In the genomic region with DNA sequence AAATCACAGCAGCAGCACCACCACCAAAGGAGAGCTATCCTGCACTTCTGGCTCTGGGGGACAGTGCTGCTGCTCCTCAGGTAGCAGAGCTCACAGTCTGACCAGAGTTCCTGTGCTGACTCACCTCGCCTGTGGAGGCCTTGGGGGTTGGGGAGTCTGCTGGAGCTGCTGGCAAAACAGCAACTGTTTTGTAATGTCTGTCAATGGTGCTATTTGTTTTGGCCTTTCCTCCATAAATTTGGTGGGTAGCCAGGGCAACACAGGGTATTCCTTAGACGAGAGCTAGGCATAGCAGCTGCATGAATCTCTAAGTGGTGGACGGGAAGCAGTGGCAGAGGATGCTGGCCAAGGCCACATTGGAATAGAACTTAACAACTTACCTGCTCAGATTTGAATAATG, we compare ENCODE assay signal across 9 mouse cellular contexts. TPM values are rescaled to one million over a fixed set of nuclear protein-coding genes. Genes with fewer than 3 reads are reported as not detected.
A peak's percentile ranks its signal among the peaks of the same experiment; 100 is the strongest.
DNase-seq lines count a peak whose midpoint lies in the region; ATAC-seq lines count a peak whose summit lies in the region.
"Had no signal": no experiment of that assay in that cellular context is flagged by ENCODE, and none has a peak within 500 bp of the region (broad histone marks: within the 10 kb centered on the region; RNA-seq: fewer than 3 reads in every experiment).

No protein-coding gene starts in this region.

- H3K4me2 ChIP-seq in hindbrain, embryonic 13.5 days: no peak overlapping the region
- H3K4me2 ChIP-seq in hindbrain, embryonic 16.5 days (ENCODE audit: low read length): no peak overlapping the region
- no peak overlapping the region for H3K4me2 ChIP-seq in neural tube, embryonic 13.5 days
- H3K4me2 ChIP-seq: intestine, embryonic 15.5 days had no signal

- H3K4me3 ChIP-seq in hindbrain, embryonic 13.5 days: no peak overlapping the region
- no peak overlapping the region for H3K4me3 ChIP-seq in hindbrain, embryonic 16.5 days (ENCODE audit: low read length)
- no peak overlapping the region for H3K4me3 ChIP-seq in neural tube, embryonic 13.5 days
- H3K4me3 ChIP-seq: intestine, embryonic 15.5 days had no signal

- H3K36me3 ChIP-seq in hindbrain, embryonic 13.5 days: no peaks in the 10 kb centered on the region
- H3K36me3 ChIP-seq in hindbrain, embryonic 16.5 days (ENCODE audit: control insufficient read depth, insufficient read depth, low read length): no peaks in the 10 kb centered on the region
- no peaks in the 10 kb centered on the region for H3K36me3 ChIP-seq in neural tube, embryonic 13.5 days
- H3K36me3 ChIP-seq: intestine, embryonic 15.5 days had no signal

- H3K9me3 ChIP-seq in hindbrain, embryonic 13.5 days: no peaks in the 10 kb centered on the region
- no peaks in the 10 kb centered on the region for H3K9me3 ChIP-seq in hindbrain, embryonic 16.5 days (ENCODE audit: control insufficient read depth, low read length)
- no peaks in the 10 kb centered on the region for H3K9me3 ChIP-seq in neural tube, embryonic 13.5 days
- H3K9me3 ChIP-seq: intestine, embryonic 15.5 days had no signal

- H3K27ac ChIP-seq in hindbrain, embryonic 13.5 days: no peak overlapping the region
- no peak overlapping the region for H3K27ac ChIP-seq in hindbrain, embryonic 16.5 days (ENCODE audit: low read depth, low read length)
- no peak overlapping the region for H3K27ac ChIP-seq in neural tube, embryonic 13.5 days (replicated peaks)
- H3K27ac ChIP-seq: intestine, embryonic 15.5 days had no signal

- H3K4me1 ChIP-seq in hindbrain, embryonic 13.5 days (replicated peaks): peaks cover 6% of the 10 kb centered on the region; the same call in 1 of the 2 replicates
- H3K4me1 ChIP-seq in hindbrain, embryonic 16.5 days (ENCODE audit: control insufficient read depth, insufficient read depth, low read depth, low read length): no peaks in the 10 kb centered on the region; the same call in none of the 2 replicates
- peaks cover 14% of the 10 kb centered on the region; the same call in 1 of the 2 replicates for H3K4me1 ChIP-seq in neural tube, embryonic 13.5 days (replicated peaks)
- H3K4me1 ChIP-seq: intestine, embryonic 15.5 days had no signal

- DNase-seq in neural tube, embryonic 10.5 days (ENCODE audit: extremely low spot score, low spot score): no peak
- peak; percentile 66 for DNase-seq in lung, postnatal 36 days
- no peak for DNase-seq in c-Kit-positive CD71-positive TER-119-positive erythroid progenitor cells, embryonic 14.5 days (ENCODE audit: low spot score)

- peak; percentile 36; the same call in 1 of the 2 replicates for ATAC-seq in hindbrain, embryonic 13.5 days (ENCODE audit: low FRiP score)
- ATAC-seq in hindbrain, embryonic 16.5 days: no peak
- ATAC-seq in neural tube, embryonic 13.5 days (ENCODE audit: low read depth): peak; percentile 61; the same call in 1 of the 2 replicates
- peak; percentile 50 for ATAC-seq in common myeloid progenitor, adult 5-6 weeks (replicated peaks; ENCODE audit: low read depth, poor library complexity, severe bottlenecking)
- ATAC-seq in granulocyte monocyte progenitor cell, adult 5-6 weeks (replicated peaks; ENCODE audit: poor library complexity, severe bottlenecking): no peak
- ATAC-seq: intestine, embryonic 15.5 days had no signal

- no peaks in the 10 kb centered on the region for H3K27me3 ChIP-seq in hindbrain, embryonic 13.5 days
- no peaks in the 10 kb centered on the region for H3K27me3 ChIP-seq in hindbrain, embryonic 16.5 days (replicated peaks; ENCODE audit: control insufficient read depth, insufficient read depth, low read length)
- H3K27me3 ChIP-seq in neural tube, embryonic 13.5 days: no peaks in the 10 kb centered on the region
- H3K27me3 ChIP-seq: intestine, embryonic 15.5 days had no signal

- H3K9ac ChIP-seq in hindbrain, embryonic 13.5 days: no peak overlapping the region
- H3K9ac ChIP-seq in hindbrain, embryonic 16.5 days (ENCODE audit: low read depth, low read length): no peak overlapping the region
- no peak overlapping the region for H3K9ac ChIP-seq in neural tube, embryonic 13.5 days
- H3K9ac ChIP-seq: intestine, embryonic 15.5 days had no signal

- 33% methylated on average over 3 of the region's 3 CpGs for WGBS in hindbrain, embryonic 13.5 days
- WGBS in hindbrain, embryonic 16.5 days: 36% methylated on average over 3 of the region's 3 CpGs
- WGBS in neural tube, embryonic 13.5 days: 24% methylated on average over 3 of the region's 3 CpGs

RNA-seq across cellular contexts. Expression of a gene that starts 46.2 kb away (rescaled TPM):
- 2.6 and 3.0 TPM in 2 replicates for polyA plus RNA-seq in hindbrain, embryonic 13.5 days (2015; fragmentation: Nextera tagmentation; extraction: Ambion mirVana)
- polyA plus RNA-seq in hindbrain, embryonic 16.5 days (2015; fragmentation: Nextera tagmentation; extraction: Ambion mirVana): 2.8 and 3.7 TPM in 2 replicates
- 3.1 and 3.5 TPM in 2 replicates for polyA plus RNA-seq in neural tube, embryonic 13.5 days (2015; fragmentation: Nextera tagmentation; extraction: Ambion mirVana)
- total RNA-seq in common myeloid progenitor, adult 5-6 weeks (2017): 3.9 and 6.9 TPM in 2 replicates
- total RNA-seq in granulocyte monocyte progenitor cell, adult 5-6 weeks (2014; fragmentation: Nextera tagmentation): 2.9 and 3.6 TPM in 2 replicates
- 1.0 and 1.7 TPM in 2 replicates for total RNA-seq in granulocyte monocyte progenitor cell, adult 5-6 weeks (2017)

Comparison
In these comparisons a context has a peak if more than half of its experiments do, and no peak if none do; other contexts are left out.
1. ATAC-seq: peak in hindbrain, embryonic 13.5 days (single experiment), neural tube, embryonic 13.5 days (single experiment) and common myeloid progenitor, adult 5-6 weeks (single experiment); none in hindbrain, embryonic 16.5 days (single experiment) and granulocyte monocyte progenitor cell, adult 5-6 weeks (single experiment).